Mouse (Mus musculus): ENCODE measurements at regions not wholly inside any gene's neighbourhood (a gene's known extent, or its start where the extent isn't known, plus 50 kb on each side); places are given as distances from the start of the nearest gene placed in this dataset.
A peak's percentile ranks its signal among the peaks of the same experiment; 100 is the strongest.

GRCm38 (mm10) chr6:16999451-17000139 lies 65.4 kb upstream of the Tes start:
- DNase-seq (ENCODE audit: low spot score in 2 of 2), result no peak

DNA sequence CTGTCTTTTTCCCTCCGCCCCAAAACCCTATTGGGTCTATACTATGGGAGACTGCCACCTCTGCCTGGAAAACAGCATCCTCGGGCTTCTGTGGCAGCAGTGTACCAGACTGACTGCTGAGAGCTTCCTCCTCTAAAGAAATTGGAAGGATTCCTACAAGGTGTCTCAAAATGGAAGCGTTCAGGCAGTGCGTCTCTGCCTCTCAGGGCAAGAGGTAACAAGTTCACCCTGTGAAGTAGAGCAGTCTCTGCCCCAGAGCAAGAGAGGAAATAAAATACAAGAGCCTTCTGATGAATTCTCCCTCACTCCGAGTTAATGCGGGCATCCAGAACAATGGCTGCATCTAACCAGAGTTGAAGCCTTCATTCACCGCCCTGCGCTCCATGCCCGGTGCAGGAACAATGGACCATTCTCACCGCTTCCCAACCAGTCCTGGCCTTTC lies 69.4 kb upstream of the Tes start:
- no peak for DNase-seq (ENCODE audit: low spot score in 2 of 2)

GRCm38 (mm10) chr6:16994711-16995110 lies 70.2 kb upstream of the Tes start:
- DNase-seq (ENCODE audit: low spot score in 2 of 2), result no peak

GRCm38 (mm10) chr6:16991996-16992591 lies 72.9 kb upstream of the Tes start:
- DNase-seq (ENCODE audit: low spot score in 2 of 2), result no peak

- DNase-seq (ENCODE audit: low spot score in 2 of 2), result peak; percentile 12 to 15
These were observed 79.9 kb upstream of the Tfec start for GRCm38 (mm10) chr6:16978206-16978505.

- DNase-seq (ENCODE audit: low spot score in 2 of 2), result no peak
These were observed 79.4 kb upstream of the Tfec start for GRCm38 (mm10) chr6:16977392-16978205.

GRCm38 (mm10) chr6:16965658-16966057 lies 67.4 kb upstream of the Tfec start:
- no peak for DNase-seq (ENCODE audit: low spot score in 2 of 2)

GRCm38 (mm10) chr6:16964362-16964761 lies 66.1 kb upstream of the Tfec start:
- DNase-seq (ENCODE audit: low spot score in 2 of 2), result no peak

DNA sequence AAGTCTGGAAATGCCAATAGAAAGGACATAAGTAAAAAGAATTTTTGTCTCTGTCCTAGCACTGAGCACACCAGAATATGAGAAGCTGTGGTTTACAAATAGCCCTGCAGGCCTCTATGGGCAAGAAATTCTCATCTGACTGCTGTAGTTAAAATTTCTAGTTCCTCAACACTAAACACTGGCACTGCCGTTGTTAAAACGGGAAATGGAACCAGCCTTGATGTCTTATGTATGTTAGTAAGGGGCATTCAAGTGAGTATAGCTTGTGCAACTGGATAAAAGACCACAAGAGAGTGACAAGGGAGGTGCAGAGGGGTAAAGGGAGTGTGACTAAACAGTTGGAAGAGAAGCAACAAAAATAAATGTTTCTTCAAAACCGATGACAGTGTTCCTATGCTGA lies 65.7 kb upstream of the Tfec start:
- peak in 1 of 2 experiments; percentile 10 for DNase-seq (ENCODE audit: low spot score in 2 of 2)

- DNase-seq (ENCODE audit: low spot score in 2 of 2), result no peak
These were observed 59.9 kb upstream of the Tfec start for GRCm38 (mm10) chr6:16958102-16958501.

GRCm38 (mm10) chr6:16956771-16957435 lies 58.7 kb upstream of the Tfec start:
- DNase-seq (ENCODE audit: low spot score in 2 of 2), result no peak

All from natural killer cell, adult 2 months (primary cell).